Mouse (Mus musculus) lung, postnatal 0 days (tissue): ENCODE data around the gene Gnb1l. TPM values are rescaled to one million over a fixed set of nuclear protein-coding genes. Genes with fewer than 3 reads are reported as not detected.
"Not testable (repeated sequence)": the region's sequence is repeated elsewhere in the genome, so short reads cannot be mapped to it uniquely, and the experiment has no call there.

ENCODE experiments used
- ATAC-seq: fragments of 200-750 bp; cut with Nextera tagmentation; 2 replicates; pipeline ENCODE4 v1.8.0; 2017; ENCODE audit warnings: moderate library complexity
- DNase-seq: peaks from one replicate; pipeline ENCODE4 v3.0.0-alpha.2; 2016; ENCODE audit warnings: low spot score
- H3K27ac ChIP-seq: fragments of 300-500 bp; sonication (generic); 2 replicates; pipeline ENCODE4 v1.5.1; 2014; ENCODE audit warnings: antibody characterized with exemption, mild to moderate bottlenecking, low read length, mixed read lengths
- H3K27me3 ChIP-seq: fragments of 300-500 bp; sonication (generic); replicated peaks from 2 replicates; pipeline ENCODE4 v1.6.1; 2014; ENCODE audit warnings: low read length, mixed read lengths; ENCODE audit not compliant: insufficient read depth
- H3K36me3 ChIP-seq: fragments of 300-500 bp; sonication (generic); 2 replicates; pipeline ENCODE4 v1.6.1; 2014; ENCODE audit warnings: low read length, mixed read lengths; ENCODE audit not compliant: insufficient read depth
- H3K4me1 ChIP-seq: fragments of 300-500 bp; sonication (generic); 2 replicates; pipeline ENCODE4 v1.6.1; 2014; ENCODE audit warnings: antibody characterized with exemption, low read depth, low read length, mixed read lengths; ENCODE audit not compliant: insufficient read depth
- H3K4me2 ChIP-seq: fragments of 300-500 bp; sonication (generic); replicated peaks from 2 replicates; pipeline ENCODE4 v1.6.1; 2014; ENCODE audit warnings: low read depth, mild to moderate bottlenecking, low read length, moderate library complexity, mixed read lengths
- H3K4me3 ChIP-seq: fragments of 300-500 bp; sonication (generic); 2 replicates; pipeline ENCODE4 v1.5.1; 2014; ENCODE audit warnings: low read depth, low read length
- H3K9ac ChIP-seq: fragments of 300-500 bp; sonication (generic); replicated peaks from 2 replicates; pipeline ENCODE4 v1.6.1; 2014; ENCODE audit warnings: low read depth, mild to moderate bottlenecking
- H3K9me3 ChIP-seq: fragments of 300-500 bp; sonication (generic); 2 replicates; pipeline ENCODE4 v1.6.1; 2016; ENCODE audit warnings: low read length, mixed read lengths
- CTCF ChIP-seq: IDR thresholded peaks from 2 replicates; pipeline ENCODE4 v1.5.1; 2016; ENCODE audit warnings: antibody characterized with exemption, mild to moderate bottlenecking
- EP300 ChIP-seq: IDR thresholded peaks from 2 replicates; pipeline ENCODE4 v1.6.1; 2016; ENCODE audit warnings: antibody characterized with exemption, mild to moderate bottlenecking, control low read depth
- WGBS: fragments of 180-500 bp; shearing (Covaris S2); extraction: QIAGEN DNeasy Blood & Tissue Kit; methylation state at CpG from one replicate; pipeline ENCODE4 v1.1.7; 2014; 5-methylcytosine and 5-hydroxymethylcytosine counted together
- polyA plus RNA-seq: library from polyadenylated mRNA; unstranded; fragments of >200 nt; fragmentation: Nextera tagmentation; extraction: Ambion mirVana; gene quantifications from 2 replicates; pipeline ENCODE4 v1.2.1, GENCODE M21; 2015

Gnb1l gene
- polyA plus RNA-seq, 1 experiment from 2014 or later, result 8.4 TPM

GRCm38 (mm10) chr16:18518091-18518490 lies 19.6 kb downstream of the Gnb1l start:
- H3K4me1 ChIP-seq, result no peaks in the 10 kb centered on the region
- TF ChIP-seq CTCF (peak; percentile 62), EP300 (no peak)
- H3K36me3 ChIP-seq, result no peaks in the 10 kb centered on the region
- no peaks in the 10 kb centered on the region for H3K9me3 ChIP-seq
- H3K4me2 ChIP-seq, result no peak overlapping the region
- ATAC-seq (peak; percentile 52), DNase-seq (no peak)
- no peaks in the 10 kb centered on the region for H3K27me3 ChIP-seq
- no peak overlapping the region for H3K27ac ChIP-seq
- H3K9ac ChIP-seq, result no peak overlapping the region
- H3K4me3 ChIP-seq, result no peak overlapping the region

- Histone ChIP-seq H3K4me3 (no peak overlapping the region), H3K9me3 (no peaks in the 10 kb centered on the region), H3K9ac (no peak overlapping the region), H3K27me3 (no peaks in the 10 kb centered on the region), H3K27ac (no peak overlapping the region), H3K36me3 (no peaks in the 10 kb centered on the region), H3K4me2 (no peak overlapping the region), H3K4me1 (no peaks in the 10 kb centered on the region)
- TF ChIP-seq EP300 (no peak), CTCF (no peak)
- ATAC-seq (no peak), DNase-seq (no peak)
- 80% methylated on average over 8 of the region's 8 CpGs for WGBS
Measured at GRCm38 (mm10) chr16:18523563-18524245, 25.2 kb downstream of the Gnb1l start.

- Histone ChIP-seq H3K9ac (no peak overlapping the region), H3K4me1 (no peaks in the 10 kb centered on the region), H3K4me2 (no peak overlapping the region), H3K36me3 (no peaks in the 10 kb centered on the region), H3K4me3 (no peak overlapping the region), H3K27me3 (no peaks in the 10 kb centered on the region), H3K27ac (no peak overlapping the region), H3K9me3 (no peaks in the 10 kb centered on the region)
- ATAC-seq (no peak), DNase-seq (no peak)
- TF ChIP-seq EP300 (no peak), CTCF (no peak)
- 84% methylated on average over 5 of the region's 5 CpGs for WGBS
Measured at GRCm38 (mm10) chr16:18528656-18529055, 30.1 kb downstream of the Gnb1l start.

GRCm38 (mm10) chr16:18533061-18533460 lies 34.5 kb downstream of the Gnb1l start:
- not testable (repeated sequence) for H3K36me3 ChIP-seq, H3K4me2 ChIP-seq, H3K27me3 ChIP-seq, H3K27ac ChIP-seq, H3K9me3 ChIP-seq, H3K4me1 ChIP-seq, H3K9ac ChIP-seq, DNase-seq, H3K4me3 ChIP-seq
- WGBS, result 97% methylated on average over 7 of the region's 7 CpGs
- peak; percentile 95 for ATAC-seq

DNA sequence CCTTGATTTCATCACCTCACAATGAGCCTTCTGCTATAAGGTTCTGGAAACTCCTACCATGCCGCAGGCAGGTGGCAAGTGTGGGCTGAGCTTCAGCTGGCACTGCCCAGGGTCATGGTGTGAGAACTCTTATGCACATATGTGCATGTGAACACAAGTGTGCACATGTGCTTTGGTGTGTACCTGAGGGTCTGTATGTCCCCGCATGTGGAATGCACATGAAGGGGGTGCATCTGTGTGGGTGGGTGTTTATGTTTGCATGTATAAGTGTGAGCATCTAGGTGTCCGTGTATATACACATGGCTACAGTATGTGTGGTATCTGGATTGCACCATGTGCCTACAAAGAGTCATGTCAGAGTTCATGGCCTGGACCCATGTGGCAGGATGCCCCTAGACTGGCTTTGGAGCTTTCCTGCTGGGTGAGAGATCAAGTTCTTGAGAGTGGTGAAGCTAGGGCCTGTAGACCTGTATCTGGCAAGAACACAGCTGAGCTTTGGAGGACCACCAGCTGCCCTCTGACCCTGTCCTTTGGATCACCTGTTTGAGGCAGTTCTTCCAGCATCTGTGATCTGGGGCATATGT lies 39.0 kb downstream of the Gnb1l start:
- Histone ChIP-seq H3K27ac (no peak overlapping the region), H3K9me3 (no peaks in the 10 kb centered on the region), H3K4me2 (no peak overlapping the region), H3K4me1 (no peaks in the 10 kb centered on the region), H3K4me3 (no peak overlapping the region), H3K27me3 (no peaks in the 10 kb centered on the region), H3K36me3 (no peaks in the 10 kb centered on the region), H3K9ac (no peak overlapping the region)
- DNase-seq, result no peak
- TF ChIP-seq CTCF, result no peak
- no peak for ATAC-seq
- 86% methylated on average over 3 of the region's 3 CpGs for WGBS

DNA sequence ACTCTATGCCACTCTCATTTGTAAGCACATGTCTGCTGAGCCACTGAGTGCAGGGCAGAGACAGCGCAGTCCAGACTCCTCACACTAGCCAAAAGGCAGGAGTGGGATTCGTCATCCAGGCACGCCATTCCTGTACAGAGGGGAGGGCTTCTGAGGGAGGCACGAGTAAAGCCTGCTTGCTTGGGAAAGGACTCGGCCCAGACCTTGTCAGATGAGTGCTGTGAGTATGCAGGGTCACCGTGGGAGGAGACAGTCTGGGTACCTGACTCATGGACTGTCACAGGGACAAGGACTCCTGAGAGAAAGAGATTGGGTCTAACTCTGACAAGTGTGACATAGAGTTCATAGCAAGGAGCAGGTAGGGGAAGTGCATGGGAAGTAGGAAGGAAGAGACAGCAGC lies 40.8 kb downstream of the Gnb1l start:
- H3K9ac ChIP-seq, result no peak overlapping the region
- TF ChIP-seq CTCF (no peak), EP300 (no peak)
- H3K4me2 ChIP-seq, result no peak overlapping the region
- H3K27me3 ChIP-seq, result no peaks in the 10 kb centered on the region
- DNase-seq (no peak), ATAC-seq (no peak)
- no peak overlapping the region for H3K4me3 ChIP-seq
- no peaks in the 10 kb centered on the region for H3K36me3 ChIP-seq
- no peak overlapping the region for H3K27ac ChIP-seq
- 60% methylated on average over 6 of the region's 6 CpGs for WGBS
- no peaks in the 10 kb centered on the region for H3K9me3 ChIP-seq
- no peaks in the 10 kb centered on the region for H3K4me1 ChIP-seq
